Mouse (Mus musculus): ENCODE data around the gene Ap1s1.

The Ap1s1 gene

DNA sequence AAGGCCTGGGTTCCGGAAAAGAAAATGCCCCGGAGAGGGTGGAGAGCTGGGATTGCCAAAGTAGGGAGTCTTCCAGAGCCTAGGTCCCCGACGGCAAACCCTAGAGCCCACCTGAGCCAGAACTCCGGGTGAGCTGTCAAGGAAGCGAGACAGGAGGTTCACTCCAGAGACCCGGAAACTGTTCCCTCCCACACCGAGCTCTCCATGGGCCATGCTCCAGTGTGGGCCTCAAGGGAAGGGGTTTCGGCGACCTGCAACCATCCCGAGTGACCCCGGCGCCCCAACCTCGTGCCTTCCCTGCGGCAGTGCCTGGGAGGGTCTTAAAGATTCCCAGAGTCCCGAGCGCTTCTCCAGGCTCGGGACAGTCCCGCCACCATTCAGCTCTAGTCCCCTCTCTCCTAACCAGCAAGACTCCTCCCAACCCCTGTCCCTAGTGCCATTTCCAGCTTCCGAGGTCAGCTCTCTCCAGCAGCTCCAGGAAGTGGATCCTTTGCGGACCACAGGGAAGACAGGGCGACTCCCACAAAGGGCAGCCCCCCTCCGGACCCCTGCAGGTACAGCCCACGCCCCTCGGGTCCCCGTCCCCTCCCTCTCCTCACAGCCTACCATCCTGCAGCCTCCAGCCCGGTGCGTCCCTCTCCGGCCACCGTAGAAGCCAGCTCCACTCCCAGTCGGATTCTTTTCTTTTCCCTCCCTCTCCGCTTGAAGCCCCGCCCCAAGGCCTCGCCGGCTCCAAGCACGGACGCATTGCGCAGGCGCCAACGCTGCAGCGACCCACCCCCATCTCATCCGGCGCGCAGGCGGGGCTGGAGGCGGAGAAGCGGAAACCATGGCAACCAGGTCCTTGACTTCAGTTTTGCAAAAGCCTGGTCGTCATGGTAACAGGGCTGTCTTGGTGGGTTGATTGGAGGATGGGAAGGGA, at the start of gene Ap1s1:
TSS of gene Ap1s1 (minus strand) at position 734 of the 922 bp plus-strand sequence.
- peak; percentile 95 to 97 for DNase-seq

DNA sequence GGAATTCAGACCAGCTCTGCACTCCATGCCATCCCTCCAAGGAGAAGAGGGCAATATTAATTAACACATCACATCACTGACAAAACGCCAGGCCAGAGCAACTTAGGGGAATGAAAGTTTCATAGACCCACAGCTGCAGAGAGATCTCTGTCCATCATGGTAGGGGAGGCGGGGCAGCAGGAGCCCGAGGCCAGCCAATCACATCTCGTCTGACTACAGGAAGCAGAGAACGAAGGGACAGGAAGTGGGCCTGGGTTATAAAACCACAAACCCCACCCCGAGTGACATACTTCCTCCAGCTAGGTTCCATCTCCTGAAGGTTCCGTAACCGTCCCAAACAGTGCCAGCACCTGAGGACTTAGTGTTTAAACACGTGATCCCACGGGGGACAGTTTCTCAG, 49.2 kb upstream of the Ap1s1 start:
- DNase-seq = no peak

DNA sequence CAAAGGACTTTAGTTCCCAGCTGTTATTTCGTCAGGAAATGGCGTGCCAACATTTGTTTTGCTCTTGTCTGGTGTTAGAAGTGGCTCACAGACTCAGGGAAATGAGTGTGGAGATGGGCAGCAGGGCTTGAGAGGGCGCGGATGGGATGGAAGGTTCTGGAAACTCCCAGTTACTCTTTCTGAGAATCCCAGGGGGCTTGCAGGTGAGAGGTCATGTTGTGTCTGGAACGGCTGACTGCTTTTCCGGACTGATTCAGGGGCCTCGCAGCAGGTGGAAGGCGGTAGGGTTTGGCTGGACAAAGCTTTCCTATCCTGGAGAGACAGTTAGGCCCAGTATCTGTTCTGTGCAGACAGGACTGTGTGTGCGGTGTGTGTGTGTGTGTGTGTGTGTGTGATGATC, 47.8 kb upstream of the Ap1s1 start:
- no peak for DNase-seq

DNA sequence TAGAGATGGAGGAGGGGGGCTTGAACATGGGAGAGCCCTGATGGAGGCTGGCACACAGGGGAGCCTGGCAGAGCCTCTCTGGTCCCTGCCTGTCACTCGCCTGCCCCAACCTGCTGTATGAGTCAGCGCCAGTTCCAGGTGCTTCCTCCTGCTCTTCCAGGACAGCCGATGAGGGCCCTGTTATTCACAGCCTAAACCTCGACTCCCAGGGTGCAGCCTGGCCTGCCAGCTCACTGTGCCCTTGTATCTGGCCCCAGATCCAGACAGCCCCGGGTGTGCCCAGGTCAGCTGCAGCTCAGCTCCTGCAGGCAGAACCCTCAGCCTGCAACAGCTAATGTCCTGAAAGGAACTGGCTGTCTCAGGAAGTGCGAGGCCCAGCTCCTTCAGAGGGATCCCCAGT, 45.6 kb upstream of the Ap1s1 start:
- no peak for DNase-seq

DNA sequence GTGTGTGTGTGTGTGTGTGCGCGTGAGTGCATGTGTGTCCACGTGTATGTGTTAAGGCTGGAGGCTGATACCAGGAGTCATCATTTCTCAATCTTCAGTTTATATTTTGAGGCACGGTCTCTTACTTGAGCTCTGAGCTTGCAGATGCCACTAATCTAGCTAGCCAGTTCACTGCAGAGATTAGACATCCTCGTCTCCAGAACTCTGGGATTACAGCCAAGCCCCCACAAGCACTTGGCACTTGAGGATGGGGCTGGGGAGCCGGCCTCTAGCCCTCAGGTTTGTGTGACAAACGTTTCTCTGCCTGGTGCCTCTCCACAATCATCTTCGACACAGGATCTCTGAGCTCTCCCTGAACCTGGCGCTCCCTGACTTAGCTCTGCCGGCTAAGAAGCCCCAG, 44.9 kb upstream of the Ap1s1 start:
- no peak for DNase-seq

DNA sequence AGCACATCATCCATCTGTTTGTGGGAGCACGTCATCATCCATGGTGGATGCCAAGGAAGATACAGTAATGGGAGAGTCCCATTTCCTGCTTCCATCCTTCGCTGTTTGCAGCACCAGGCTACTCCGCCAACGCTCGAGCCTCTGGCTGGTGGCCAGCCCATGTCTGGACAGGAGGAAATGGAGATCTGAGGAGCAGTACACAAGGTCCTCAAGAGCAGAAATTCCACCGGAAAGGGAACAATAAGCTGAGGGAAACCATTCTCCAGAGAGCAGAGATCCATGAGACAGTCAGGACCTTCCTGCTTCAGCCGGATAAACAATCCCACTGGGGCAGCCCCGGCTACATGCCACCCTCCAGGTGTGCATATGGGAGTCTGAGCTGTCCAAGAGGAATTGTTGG, 41.5 kb upstream of the Ap1s1 start:
- DNase-seq = peak; percentile 83 to 91

DNA sequence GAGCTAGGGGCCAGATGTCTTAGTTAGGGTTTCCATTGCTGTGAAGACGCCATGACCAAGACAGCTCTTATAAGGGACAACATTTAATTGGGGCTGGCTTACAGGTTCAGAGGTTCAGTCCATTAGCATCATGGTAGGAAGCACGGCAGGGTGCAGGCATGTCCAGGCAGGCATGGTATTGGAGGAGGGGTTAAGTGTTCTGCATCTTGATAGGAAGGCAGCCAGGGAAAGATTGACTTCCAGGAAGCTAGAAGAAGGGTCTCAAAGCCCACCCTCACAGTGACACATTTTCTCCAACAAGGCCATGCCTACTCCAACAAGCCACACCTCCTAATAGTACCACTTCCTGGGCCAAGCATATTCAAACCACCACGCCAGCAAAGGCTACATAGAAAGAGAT, 39.8 kb upstream of the Ap1s1 start:
- DNase-seq = no peak

DNA sequence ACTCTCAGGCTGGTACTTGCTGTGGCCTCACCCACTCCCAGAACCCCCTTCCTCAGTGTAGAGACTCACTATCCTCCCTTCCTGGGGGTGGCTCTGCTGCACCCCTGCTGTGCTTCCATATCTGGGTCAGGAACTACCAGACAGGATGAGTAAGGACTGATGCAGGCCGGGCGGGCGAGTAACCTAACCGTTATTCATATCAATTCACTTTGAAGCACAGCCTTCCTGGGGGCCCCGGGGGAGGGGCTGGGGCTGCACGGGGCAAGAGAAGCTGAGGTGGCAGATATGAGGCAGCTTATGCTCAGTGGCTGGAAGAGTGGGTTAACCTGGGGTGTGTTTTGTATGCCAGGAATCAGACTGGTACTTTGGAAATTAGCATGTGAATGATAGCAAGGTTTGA, 39.1 kb upstream of the Ap1s1 start:
- DNase-seq = no peak

DNA sequence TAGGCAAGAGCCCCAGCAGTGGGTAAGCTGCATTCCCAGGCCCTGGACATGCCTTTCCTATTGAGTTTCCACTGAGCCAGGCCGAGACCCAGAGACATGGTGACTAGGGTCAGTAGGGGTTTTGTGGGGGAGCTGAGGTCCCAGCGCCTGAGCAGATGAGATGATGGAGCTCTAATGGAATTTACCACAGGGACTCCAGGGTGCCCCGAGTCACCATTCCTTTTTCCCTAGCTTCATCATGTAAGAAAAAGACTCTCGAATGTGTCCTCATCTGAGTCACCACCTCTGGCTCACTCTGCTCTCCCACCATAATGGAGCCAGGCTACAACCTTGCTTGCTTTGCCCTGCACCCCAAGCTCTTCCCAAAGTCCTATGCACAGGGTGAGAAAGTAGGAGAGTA, 37.1 kb upstream of the Ap1s1 start:
- DNase-seq = no peak

DNA sequence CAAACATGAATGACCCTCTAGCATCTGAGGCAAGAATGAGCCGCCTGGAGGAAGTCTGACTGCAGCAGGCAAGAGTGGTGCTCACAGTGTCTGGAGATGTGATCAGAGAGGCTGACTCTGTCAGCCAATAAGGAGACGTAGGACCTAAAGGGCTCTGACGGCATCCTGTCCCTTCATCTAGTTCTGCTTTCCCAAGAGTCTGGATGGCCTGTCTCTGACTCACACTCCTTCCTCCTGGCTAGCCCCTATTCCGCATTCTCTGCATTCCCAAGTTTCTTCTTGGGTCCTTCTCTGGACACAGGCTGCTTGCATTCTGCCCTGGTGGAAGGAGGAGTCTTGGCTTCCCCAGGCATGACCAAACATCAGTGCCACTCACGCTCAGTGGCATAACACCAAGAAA, 33.9 kb upstream of the Ap1s1 start:
- DNase-seq = peak; percentile 71 to 80

DNA sequence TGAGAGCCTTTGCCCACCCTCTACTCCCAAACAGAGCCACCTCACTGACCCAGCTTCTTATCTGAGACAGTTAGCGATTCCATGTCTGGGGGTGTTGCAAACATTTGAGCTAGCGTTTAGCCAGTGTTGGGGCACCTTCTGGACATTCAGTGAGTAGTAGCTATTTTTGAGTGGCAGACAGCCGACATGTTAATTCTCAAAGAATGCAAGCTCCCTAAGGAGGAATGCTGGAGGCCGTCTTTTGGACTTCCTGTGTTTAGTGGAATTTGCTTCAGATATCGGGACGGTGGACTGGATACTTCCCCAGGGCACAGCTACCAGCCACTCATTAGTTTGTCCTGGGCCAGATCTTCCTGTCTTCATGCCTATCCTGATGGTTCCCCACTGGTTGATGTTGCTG, 32.7 kb upstream of the Ap1s1 start:
- no peak for DNase-seq

DNA sequence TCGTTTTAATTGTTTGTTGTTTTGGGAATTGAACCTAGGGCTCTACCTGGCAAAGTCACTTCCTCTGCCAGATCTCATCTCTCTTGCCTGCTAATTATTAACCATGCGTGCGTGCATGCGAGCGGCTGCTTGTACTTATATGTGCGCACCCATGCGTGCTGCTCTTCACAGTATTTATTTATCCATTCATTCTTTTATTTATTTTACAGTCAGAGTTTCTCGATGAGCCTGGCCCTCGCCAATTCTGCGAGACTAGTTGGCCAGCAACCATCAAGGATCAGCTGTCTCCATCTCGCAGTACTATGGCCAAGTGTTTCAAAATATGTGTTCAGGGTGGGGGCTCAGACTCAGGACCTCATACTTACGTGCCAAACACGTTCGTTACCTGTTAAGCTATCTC, 32.1 kb upstream of the Ap1s1 start:
- DNase-seq = peak; percentile 44 to 68

DNA sequence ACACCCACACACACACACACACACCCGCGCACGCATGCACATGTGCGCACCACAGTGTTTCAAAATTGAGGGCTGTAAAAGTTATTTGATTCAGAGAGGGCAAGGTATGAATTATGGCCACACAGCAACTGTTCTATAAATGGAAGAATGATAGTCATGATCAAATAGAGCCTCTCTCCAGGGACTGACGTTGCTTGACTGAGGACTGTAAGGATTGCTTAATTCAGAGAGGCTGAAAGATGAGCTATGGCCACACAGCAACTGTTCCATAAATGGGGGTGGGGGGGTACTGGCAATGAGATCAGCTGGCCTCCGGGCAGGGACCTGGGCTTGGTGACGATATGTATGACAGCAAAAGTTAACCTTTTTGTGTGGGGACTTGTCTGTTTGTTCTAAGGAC, 31.3 kb upstream of the Ap1s1 start:
- no peak for DNase-seq

DNA sequence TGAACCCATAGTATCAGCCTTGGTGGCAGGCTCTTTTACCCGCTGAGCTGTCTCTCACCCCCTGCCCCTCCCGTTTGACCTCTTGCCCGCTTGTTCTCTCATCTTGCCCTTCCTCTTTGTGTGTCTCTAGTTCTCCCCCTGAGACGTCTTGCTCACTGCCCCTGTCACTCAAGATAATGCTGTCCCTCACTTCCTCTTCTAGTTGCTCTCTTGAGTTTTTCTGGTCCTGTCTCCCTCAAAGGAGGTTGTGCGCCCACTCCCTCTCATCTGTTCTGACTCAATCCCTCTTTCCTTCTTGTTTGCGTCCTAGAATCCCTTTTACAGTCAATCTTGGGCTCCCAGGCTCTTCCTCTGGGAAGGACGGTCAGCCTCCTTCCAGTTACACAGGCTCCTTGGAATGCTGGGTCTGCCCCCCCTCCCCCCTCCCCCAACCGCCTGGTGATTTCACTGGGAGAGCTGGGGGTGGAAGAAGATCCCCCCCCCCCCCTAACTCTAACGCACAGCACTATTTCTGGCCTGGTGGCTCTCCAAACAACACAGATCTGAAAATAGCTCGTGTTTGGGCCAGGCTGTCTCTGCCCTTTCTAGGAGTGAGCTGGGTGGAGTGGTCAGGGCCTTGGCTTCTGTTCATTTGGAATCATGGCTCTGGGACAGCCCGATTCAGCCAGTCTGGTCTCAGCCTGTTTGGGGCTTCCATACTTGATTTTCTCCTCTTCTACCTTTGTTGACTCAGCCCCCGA, 30.4 kb upstream of the Ap1s1 start:
- peak; percentile 61 to 62 for DNase-seq

DNA sequence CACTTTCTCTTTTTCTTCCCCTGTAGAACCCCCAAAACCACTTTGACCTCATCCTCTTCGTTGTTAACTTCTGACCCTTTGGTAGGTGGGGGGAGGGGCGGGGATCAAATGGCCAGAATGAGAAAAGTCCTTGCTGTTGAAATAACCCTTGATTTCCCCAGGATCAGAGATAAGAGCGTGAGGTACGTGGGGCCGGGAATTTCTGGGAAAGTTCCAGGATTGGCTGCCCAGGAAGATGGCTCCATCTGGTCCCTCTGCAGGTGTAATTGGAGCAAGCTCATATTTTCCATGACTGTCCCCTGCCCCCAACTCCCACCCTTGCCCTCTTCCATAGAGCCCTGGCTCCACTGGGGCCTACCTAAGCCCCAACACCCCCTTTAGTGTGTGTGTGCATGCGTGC, 29.8 kb upstream of the Ap1s1 start:
- DNase-seq = no peak

DNA sequence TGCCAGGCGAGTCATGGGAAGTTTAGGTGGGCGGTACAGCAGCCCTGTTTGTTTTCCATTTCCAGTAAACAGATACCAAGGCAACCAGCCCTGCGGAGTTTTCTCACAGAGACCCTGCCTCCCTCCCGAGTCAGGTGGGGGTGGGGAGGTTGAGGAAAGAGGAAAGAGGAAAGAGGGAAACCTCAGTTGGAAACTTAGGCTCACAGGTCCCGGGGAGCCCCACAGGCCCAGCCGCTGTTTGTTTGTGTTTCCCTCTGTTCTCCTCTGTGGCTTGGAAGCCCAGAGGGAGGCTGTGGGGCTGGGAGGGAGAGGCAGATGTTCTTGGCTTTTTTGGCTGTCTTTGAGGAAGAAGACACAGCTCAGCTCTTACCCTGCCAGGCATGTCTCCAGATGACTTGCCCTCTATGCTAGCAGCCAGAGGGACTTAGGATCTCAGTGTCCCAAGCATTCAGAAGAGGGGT, 28.3 kb upstream of the Ap1s1 start:
- DNase-seq = peak; percentile 50 to 59

DNA sequence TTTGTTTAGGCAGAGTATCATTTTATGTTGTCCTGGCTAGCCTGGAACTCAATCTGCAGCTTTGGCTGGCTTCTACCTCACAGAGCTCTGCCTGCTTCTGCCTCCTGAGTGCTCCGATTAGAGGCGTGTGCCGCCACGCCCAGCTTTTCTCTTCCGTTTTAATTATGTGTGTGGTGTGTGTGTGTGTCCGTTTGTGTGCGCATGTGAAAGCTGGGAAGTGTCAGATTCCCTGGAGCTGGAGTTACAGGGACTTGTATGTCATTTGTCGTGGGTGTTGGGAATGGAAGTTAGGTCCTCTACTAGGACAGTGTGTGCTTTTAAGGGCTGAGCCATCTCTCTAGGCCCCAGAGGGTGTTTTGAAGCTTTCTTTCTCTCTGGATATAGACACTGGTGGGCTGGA, 27.2 kb upstream of the Ap1s1 start:
- DNase-seq = no peak

DNA sequence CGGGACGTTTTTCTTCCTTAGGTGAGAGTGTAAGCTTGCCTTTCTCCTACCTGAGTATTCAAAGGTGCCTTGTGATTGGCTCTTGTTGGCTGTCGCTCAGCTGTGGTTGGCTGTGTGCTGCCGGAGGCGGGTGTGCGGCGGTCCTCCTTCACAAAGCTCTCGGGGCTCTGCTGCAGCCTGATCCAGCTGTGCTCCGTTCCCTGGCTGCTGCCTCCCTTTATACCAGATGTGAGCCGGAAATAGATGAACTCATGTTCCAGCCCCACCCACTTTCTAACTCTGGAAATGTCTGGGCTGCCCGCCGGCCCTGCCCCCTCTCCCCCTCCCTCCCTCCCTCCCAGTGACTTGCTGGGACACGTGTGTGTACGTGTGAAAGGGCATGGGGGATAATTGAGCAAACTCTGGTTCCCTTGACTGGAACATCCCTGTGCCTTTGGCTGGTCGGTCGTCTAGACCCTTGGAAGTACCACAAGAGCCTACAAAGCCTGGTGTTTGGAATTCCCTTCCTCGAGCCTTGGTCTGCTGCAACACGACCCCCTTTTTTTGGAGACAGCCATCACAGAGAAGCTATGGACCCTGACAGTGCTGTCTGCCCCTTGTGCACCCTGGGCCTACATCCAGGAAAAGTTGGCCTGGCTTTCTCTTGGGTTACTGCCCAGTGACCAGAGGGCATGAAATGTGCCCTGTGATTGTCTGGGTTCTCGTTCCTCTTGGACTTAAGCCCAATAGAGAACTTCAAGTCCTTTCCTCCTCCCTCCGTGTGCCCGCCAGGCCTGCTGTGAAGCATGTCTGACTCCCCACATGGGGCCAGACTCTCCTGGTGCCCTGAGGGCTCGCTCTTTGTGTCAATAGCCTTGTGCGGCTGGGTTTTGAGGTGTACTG, 26.4 kb upstream of the Ap1s1 start, which contains the start of gene Serpine1:
TSS of gene Serpine1 (minus strand) at position 190 of the 882 bp plus-strand sequence.
- DNase-seq = peak; percentile 86 to 90

DNA sequence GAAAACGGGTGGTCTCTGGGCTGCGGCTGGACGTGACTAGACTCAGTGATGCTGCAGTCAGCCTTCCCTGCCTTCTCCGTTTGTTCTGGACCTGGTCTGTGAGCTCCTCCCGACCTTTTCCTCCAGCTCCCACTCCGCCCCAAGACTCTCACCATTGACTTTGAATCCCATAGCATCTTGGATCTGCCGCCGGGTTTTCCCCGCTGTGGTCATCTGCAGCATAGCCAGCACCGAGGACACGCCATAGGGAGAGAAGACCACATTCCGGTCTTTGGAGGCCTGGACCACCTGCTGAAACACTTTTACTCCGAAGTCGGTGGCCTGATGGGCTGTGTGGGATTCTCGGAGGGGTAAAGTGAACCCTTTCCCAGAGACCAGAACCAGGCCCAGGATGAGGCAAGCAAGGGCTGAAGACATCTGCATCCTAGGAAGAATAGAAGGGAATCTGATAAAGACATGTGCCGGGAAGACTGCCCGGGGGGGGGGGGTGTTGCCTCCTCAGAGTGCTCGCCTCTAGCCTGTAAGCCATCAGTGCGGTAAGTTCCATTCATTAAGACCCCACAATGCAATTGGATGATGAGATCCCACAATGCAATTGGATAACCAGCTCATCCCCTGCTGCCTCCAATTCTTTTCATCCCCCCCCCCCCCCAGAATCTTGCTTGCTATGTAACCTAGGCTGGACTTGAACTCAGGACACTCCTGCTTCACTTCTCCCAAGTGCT, 25.1 kb upstream of the Ap1s1 start:
- no peak for DNase-seq

DNA sequence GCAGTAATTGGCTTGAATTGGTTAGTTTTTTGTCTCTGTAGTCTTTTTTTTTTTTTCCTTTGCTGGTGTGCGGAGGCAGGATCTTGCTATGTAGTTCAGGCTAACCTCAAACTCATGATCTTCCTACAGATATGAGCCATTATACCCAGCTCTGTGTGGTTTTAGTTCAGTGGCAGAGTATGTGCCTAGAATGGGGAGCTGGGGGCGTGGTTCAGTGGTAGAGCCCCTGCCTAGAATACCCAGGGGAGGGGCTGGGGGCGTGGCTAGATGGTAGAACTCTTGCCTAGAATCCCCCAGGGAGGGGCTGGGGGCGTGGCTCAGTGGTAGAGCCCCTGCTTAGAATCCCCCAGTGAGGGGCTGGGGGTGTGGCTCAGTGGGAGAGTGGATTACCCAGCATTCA, 22.8 kb upstream of the Ap1s1 start:
- no peak for DNase-seq

DNA sequence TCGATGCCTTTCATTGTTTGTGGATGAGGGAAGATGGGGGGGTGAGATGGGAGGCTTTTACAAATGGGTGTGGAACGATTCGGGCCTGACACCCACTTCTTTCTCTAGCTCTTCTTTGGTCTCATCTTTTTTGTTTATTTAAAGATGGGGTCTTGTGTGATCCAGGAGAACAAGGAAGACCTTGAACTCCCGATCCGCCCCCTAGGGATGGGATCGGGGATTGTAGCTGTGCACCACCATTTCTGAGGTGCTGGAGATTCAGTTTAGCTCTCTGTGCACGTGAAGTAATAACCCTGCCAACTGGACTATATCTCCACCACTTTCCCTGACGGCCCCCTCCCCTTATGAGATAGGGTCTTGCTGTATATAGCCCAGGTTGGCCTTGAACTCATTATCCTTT, 20.0 kb upstream of the Ap1s1 start:
- DNase-seq = no peak

DNA sequence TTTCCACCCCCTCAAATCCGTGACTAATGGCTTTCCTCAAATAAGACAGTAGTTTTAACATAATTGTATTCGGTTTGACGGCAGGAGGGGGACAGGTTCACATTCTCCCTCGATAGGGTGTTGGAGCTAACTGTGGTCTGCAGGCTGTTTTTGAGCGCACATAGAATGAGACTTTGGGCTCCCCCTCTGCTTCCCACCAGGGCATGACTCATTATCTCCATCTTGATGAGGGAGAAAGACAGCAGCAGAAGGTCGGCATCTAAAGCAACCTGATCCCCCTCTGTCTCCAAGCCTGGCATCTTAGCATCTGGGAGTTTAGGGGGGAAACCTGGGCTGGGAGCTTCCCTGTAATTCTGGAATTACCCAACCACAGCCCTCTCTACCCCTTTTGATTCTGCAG, 19.5 kb upstream of the Ap1s1 start:
- DNase-seq = no peak
